Mouse (Mus musculus) heart, embryonic 15.5 days (tissue): ENCODE measurements around the gene Gm35315. TPM values are rescaled to one million over a fixed set of nuclear protein-coding genes. Genes with fewer than 3 reads are reported as not detected.
"Not testable (repeated sequence)": the region's sequence is repeated elsewhere in the genome, so short reads cannot be mapped to it uniquely, and the experiment has no call there.

Experiments
- ATAC-seq: fragments of 200-750 bp; cut with Nextera tagmentation; replicated peaks from 2 replicates; pipeline ENCODE4 v1.8.0; 2017; ENCODE audit warnings: low read depth, moderate TSS enrichment; ENCODE audit not compliant: insufficient number of reproducible peaks, insufficient read depth, low FRiP score
- H3K27ac ChIP-seq: fragments of 300-500 bp; sonication (generic); 2 replicates; pipeline ENCODE4 v1.5.1; 2015; ENCODE audit warnings: mild to moderate bottlenecking, inconsistent platforms
- H3K27me3 ChIP-seq: fragments of 300-500 bp; sonication (generic); 2 replicates; pipeline ENCODE4 v1.6.1; 2015; ENCODE audit warnings: inconsistent platforms
- H3K36me3 ChIP-seq: fragments of 300-500 bp; sonication (generic); 2 replicates; pipeline ENCODE4 v1.6.1; 2015; ENCODE audit warnings: mild to moderate bottlenecking, inconsistent platforms
- H3K4me1 ChIP-seq: fragments of 300-500 bp; sonication (generic); replicated peaks from 2 replicates; pipeline ENCODE4 v1.6.1; 2015; ENCODE audit warnings: inconsistent platforms
- H3K4me2 ChIP-seq: fragments of 300-500 bp; sonication (generic); 2 replicates; pipeline ENCODE4 v1.6.1; 2015; ENCODE audit warnings: inconsistent platforms, mild to moderate bottlenecking, moderate library complexity
- H3K4me3 ChIP-seq: fragments of 300-500 bp; sonication (generic); 2 replicates; pipeline ENCODE4 v1.5.1; 2015; ENCODE audit warnings: mild to moderate bottlenecking, inconsistent platforms
- H3K9ac ChIP-seq: fragments of 300-500 bp; sonication (generic); 2 replicates; pipeline ENCODE4 v1.6.1; 2015; ENCODE audit warnings: mild to moderate bottlenecking, inconsistent platforms
- H3K9me3 ChIP-seq: fragments of 300-500 bp; sonication (generic); replicated peaks from 2 replicates; pipeline ENCODE4 v1.6.1; 2016; ENCODE audit warnings: inconsistent platforms
- WGBS: fragments of 180-500 bp; shearing (Covaris S2); methylation state at CpG from one replicate; pipeline ENCODE4 v1.1.7; 2015; ENCODE audit warnings: mixed read lengths; 5-methylcytosine and 5-hydroxymethylcytosine counted together
- polyA plus RNA-seq: library from polyadenylated mRNA; unstranded; fragments of >200 nt; fragmentation: Nextera tagmentation; extraction: Ambion mirVana; gene quantifications from 2 replicates; pipeline ENCODE4 v1.2.1, GENCODE M21; 2015

The Gm35315 gene
- polyA plus RNA-seq, 1 experiment from 2014 or later: 0.16 TPM

DNA sequence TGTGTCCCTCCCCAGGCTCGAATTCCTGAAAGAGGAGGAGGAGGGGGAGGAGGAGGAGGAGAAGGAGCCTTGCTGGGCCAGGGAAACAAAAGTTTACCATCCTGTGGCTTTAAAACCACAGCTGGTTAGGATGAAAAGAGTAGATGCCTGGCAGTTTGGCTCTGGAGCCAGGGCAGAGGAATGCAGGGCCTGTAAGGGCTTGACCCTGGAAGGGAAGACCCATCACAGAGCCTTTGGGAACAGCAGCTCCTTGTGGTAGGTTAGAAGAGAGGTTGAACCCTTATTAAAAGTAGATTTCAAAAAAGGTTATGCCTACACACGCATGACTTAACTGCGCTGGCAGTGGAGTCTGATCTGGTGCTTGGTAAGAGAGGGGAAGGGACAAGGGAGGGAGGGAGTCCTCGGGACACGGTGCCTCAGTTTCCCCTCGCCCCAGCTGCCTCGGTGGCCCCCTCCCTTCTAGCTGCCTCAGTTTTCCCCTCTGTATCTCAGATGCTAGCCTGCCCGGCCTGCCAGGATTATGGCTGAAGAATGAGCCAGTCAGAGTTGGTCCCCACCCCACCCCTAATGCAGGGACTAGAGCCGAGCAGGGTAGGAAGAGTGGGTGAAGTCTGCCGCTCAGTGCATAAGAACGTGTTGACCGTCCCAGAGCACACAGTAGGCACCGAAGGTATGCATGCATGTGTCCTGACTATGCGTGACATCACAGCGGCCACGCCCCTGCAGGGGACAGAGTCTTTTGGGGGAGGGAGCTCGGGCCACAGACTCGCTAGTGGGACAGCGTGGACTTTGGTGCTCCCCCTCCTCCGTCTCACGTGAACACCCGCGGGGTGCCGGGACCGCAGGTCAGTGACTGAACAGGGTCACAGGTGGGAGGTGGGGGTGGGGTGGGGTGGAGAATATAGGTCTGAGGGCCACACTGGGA, 5.7 kb upstream of the Gm35315 start, which contains the start of gene Plcxd1:
TSS of gene Plcxd1 (plus strand) at position 314 of the 925 bp plus-strand sequence.
- peak within 1 kb of the TSS; percentile 42 for H3K4me3 ChIP-seq

GRCm38 (mm10) chr5:110098991-110099477, 4.8 kb upstream of the Gm35315 start:
- Histone ChIP-seq H3K4me3 (no peak overlapping the region), H3K9ac (no peak overlapping the region), H3K36me3 (peaks cover 17% of the 10 kb centered on the region), H3K4me2 (no peak overlapping the region), H3K27ac (no peak overlapping the region), H3K27me3 (peaks cover 6% of the 10 kb centered on the region; the same call in 1 of the 2 replicates), H3K9me3 (no peaks in the 10 kb centered on the region), H3K4me1 (peaks cover 30% of the 10 kb centered on the region)
- ATAC-seq: no peak
- WGBS: 33% methylated on average over 1 of the region's 1 CpGs

More for the DNA sequence above, 5.7 kb upstream of the Gm35315 start, which contains the start of gene Plcxd1:
- peak within 1 kb of the TSS; percentile 6; the same call in 1 of the 2 replicates for H3K9ac ChIP-seq
- peaks cover 6% of the 10 kb centered on the region; the same call in 1 of the 2 replicates for H3K27me3 ChIP-seq
- H3K36me3 ChIP-seq: peaks cover 26% of the 10 kb centered on the region
- WGBS: 7% methylated on average over 25 of the region's 25 CpGs
- no peak for ATAC-seq
- peak within 1 kb of the TSS; percentile 79 for H3K4me2 ChIP-seq
- peaks cover 24% of the 10 kb centered on the region for H3K4me1 ChIP-seq
- peak within 1 kb of the TSS; percentile 20; the same call in 1 of the 2 replicates for H3K27ac ChIP-seq
- no peaks in the 10 kb centered on the region for H3K9me3 ChIP-seq

DNA sequence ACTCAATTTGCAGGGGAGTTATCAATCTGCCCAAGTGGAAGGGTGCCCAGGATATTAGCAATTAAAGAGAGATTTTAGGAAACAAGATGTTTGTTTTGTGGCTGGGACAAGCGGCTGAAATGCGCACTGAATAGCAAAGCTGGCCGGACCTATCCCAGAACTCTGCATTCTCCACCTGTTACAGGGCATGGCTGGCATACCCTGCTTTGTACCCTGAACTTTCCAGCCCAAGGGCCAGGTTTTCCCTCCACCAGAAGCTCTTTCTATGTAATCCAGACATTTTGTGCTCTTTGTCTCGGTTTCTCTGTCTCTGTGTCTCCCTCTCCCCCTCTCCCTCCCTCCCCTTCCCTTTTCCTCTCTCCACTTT, 610 bp upstream of the Gm35315 start:
- WGBS: 5% methylated on average over 4 of the region's 4 CpGs
- no peak for ATAC-seq
- peak overlapping the region; percentile 50 for H3K9ac ChIP-seq
- H3K36me3 ChIP-seq: no peaks in the 10 kb centered on the region
- no peaks in the 10 kb centered on the region for H3K27me3 ChIP-seq
- H3K4me1 ChIP-seq: peaks cover 9% of the 10 kb centered on the region; the same call in 1 of the 2 replicates
- peak overlapping the region; percentile 56 for H3K4me3 ChIP-seq
- H3K9me3 ChIP-seq: no peaks in the 10 kb centered on the region
- H3K4me2 ChIP-seq: peak overlapping the region; percentile 88
- peak overlapping the region; percentile 13; the same call in 1 of the 2 replicates for H3K27ac ChIP-seq

DNA sequence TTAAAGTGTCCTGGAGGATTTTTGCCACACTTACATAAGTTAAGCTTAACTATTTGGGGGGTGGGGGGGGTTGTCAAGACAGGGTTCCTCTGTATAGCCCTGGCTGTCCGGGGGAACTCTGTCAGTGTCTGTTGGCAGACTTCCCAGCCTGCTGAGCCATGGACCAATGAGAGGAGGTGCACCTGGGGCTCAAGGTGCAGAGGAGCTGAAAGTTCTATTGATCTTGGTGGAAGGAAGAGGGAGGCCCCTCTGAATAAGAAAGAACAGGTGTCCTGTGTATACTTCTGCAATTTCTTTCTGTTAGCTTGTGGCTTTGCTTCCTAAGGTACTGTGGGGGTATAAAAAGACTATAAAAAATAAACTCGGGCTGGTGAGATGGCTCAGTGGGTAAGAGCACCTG, 2.7 kb downstream of the Gm35315 start:
- Histone ChIP-seq H3K4me3 (no peak overlapping the region), H3K4me2 (no peak overlapping the region), H3K36me3 (no peaks in the 10 kb centered on the region), H3K27me3 (no peaks in the 10 kb centered on the region), H3K9me3 (no peaks in the 10 kb centered on the region), H3K4me1 (peaks cover 9% of the 10 kb centered on the region; the same call in 1 of the 2 replicates), H3K9ac (no peak overlapping the region), H3K27ac (no peak overlapping the region)
- no peak for ATAC-seq
- WGBS: 55% methylated on average over 2 of the region's 2 CpGs

DNA sequence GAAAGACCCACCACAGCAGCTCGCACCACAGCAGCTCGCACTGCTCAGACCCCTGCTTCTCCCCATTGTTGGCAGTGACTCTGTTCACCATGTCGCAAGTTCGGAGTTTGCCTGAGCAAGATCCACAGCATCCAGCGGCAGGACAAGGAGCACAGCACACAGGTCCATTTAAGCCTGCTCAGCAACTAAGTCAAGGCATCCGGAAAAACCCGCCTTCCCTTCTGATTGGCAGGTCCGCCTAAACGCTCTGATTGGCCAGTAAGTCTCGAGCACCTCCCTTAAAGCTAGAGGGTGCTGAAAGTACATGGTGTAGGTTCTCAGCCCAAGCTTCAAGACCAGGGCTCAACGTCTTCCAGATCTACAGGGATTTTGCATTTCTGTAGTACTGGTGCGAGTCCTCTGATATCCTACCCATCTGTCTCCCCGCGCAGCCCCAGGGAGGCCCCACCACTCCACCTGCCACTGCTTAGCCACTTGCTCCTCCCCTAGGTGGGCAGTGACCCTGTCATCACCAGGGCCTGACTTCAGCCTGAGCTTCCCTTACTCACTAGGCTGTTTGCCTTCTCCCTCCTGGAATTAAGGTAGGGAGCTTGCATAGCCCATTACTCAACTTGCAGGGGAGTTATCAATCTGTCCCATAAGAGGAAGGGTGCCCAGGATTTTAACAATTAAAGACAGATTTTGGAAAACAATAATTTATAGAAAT, 7.9 kb downstream of the Gm35315 start:
- no peak overlapping the region for H3K4me3 ChIP-seq
- no peaks in the 10 kb centered on the region for H3K27me3 ChIP-seq
- ATAC-seq: no peak
- 32% methylated on average over 14 of the region's 14 CpGs for WGBS
- H3K4me2 ChIP-seq: no peak overlapping the region
- no peaks in the 10 kb centered on the region for H3K9me3 ChIP-seq
- H3K27ac ChIP-seq: no peak overlapping the region
- H3K36me3 ChIP-seq: no peaks in the 10 kb centered on the region
- no peaks in the 10 kb centered on the region for H3K4me1 ChIP-seq
- no peak overlapping the region for H3K9ac ChIP-seq

- Histone ChIP-seq H3K4me1 (no peaks in the 10 kb centered on the region), H3K36me3 (no peaks in the 10 kb centered on the region), H3K4me3 (no peak overlapping the region), H3K9ac (no peak overlapping the region), H3K27me3 (no peaks in the 10 kb centered on the region), H3K4me2 (no peak overlapping the region), H3K27ac (no peak overlapping the region), H3K9me3 (peaks cover 19% of the 10 kb centered on the region)
- ATAC-seq: no peak
- WGBS: 74% methylated on average over 4 of the region's 4 CpGs
Measured at GRCm38 (mm10) chr5:110082961-110083360, 11.3 kb downstream of the Gm35315 start.

DNA sequence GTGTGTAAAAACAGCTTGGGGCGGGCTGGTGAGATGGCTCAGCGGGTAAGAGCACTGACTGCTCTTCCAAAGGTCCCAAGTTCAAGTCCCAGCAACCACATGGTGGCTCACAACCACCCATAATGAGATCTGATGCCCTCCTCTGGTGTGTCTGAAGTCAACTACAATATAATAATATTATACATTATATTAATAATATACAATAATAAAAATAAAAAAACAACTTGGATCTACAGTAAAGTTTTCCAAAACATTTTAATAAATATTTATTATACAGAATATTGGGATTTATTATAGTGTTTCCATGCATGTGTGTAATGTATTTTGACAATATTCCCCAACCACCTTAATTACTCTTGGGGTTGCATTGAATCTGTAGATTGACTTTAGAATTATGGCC, 21.8 kb downstream of the Gm35315 start, which contains the start of gene Gm17655:
TSS of gene Gm17655 (minus strand) at position 101 of the 400 bp plus-strand sequence.
- WGBS: 88% methylated on average over 2 of the region's 2 CpGs
- not testable (repeated sequence) for ATAC-seq

DNA sequence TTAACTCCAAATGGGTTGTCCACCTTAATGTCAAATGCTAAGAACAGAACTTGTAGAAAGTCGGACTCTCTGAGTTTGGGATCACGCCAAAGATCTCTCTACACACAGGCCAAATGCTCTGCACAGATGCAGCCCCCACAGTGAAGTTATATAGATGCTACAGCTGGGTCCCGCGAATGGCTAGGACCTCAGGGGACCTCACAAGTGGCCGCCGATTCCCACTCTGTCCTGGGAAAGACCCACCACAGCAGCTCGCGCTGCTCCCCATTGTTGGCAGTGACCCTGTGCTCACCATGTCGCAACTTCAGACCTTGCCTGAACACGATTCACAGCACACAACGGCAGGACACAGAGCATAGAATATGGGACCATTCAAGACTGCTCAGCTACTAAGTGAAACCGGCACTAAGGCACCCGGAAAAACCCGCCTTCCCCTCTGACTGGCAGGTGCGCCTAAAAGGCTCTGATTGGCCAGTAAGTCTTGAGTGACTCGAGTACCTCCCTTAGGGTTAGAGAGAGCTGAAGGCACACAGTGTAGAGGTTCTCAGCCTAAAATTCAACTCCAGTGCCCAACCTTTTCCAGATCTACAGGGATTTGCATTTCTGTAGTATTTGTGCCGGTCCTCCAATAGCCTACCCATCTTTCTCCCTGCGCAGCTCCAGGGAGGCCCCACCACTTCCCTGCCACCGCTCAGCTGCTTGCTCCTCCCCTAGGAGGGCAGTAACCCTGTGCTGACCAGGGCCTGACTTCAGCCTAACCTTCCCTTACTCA, 36.4 kb downstream of the Gm35315 start:
- Histone ChIP-seq H3K9me3 (no peaks in the 10 kb centered on the region), H3K4me2 (peak overlapping the region; percentile 69), H3K4me1 (no peaks in the 10 kb centered on the region), H3K27ac (peak overlapping the region; percentile 60), H3K27me3 (no peaks in the 10 kb centered on the region), H3K36me3 (no peaks in the 10 kb centered on the region), H3K4me3 (peak overlapping the region; percentile 74), H3K9ac (peak overlapping the region; percentile 71)
- ATAC-seq: peak; percentile 94
- 2% methylated on average over 19 of the region's 19 CpGs for WGBS

More for the DNA sequence above, 21.8 kb downstream of the Gm35315 start, which contains the start of gene Gm17655:
- H3K4me1 ChIP-seq, H3K36me3 ChIP-seq, H3K4me3 ChIP-seq, H3K27me3 ChIP-seq, H3K9ac ChIP-seq, H3K27ac ChIP-seq, H3K4me2 ChIP-seq: not testable (repeated sequence)
- H3K9me3 ChIP-seq: peaks cover 22% of the 10 kb centered on the region
